Mouse (Mus musculus) kidney, adult 2 months (tissue): ENCODE results near the gene Gm853.

ENCODE experiments used
- CTCF ChIP-seq: fragments of 200-500 bp; conservative IDR thresholded peaks from 2 replicates; pipeline ENCODE4 v1.5.1; 2011; ENCODE audit warnings: low read depth, mild to moderate bottlenecking, control low read depth, low read length, moderate library complexity, mixed read lengths; ENCODE audit not compliant: insufficient read depth, insufficient read length
- POLR2A ChIP-seq: fragments of 200-500 bp; IDR thresholded peaks from one replicate; pipeline ENCODE4 v1.6.1; 2011; ENCODE audit warnings: low read depth, low read length, control low read depth

DNA sequence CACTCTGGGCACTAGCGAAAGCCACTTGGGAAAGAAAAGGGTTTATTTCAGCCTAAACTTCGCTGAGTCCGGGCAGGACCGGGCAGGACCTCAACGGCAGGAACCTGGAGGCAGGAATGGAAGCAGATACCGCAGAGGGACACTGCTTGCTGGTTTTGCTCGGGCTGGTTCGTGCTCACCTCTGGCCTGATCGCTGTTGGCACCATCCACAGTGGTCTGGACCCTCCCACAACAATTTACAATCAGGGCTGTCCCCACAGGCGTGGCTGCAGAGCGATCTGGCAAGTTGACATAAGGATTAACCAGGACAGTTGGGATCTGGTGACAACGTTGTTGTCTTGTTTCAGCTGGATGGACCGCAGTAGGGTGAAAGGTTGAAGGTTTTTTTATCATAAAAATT lies 26.3 kb downstream of the Gm853 start:
- TF ChIP-seq POLR2A (no peak), CTCF (no peak)
